Mouse (Mus musculus): ENCODE measurements around the gene Rnf152.
A peak's percentile ranks its signal among the peaks of the same experiment; 100 is the strongest.

Rnf152 gene

GRCm38 (mm10) chr1:105312601-105312901 is 44.0 kb downstream of the Rnf152 start:
- no peak for DNase-seq (ENCODE audit: low read depth, low spot score)

GRCm38 (mm10) chr1:105311899-105312600 is 44.5 kb downstream of the Rnf152 start:
- peak; percentile 40 for DNase-seq (ENCODE audit: low read depth, low spot score)

GRCm38 (mm10) chr1:105302164-105302563 is 54.3 kb downstream of the Rnf152 start:
- no peak for DNase-seq (ENCODE audit: low read depth, low spot score)

GRCm38 (mm10) chr1:105301764-105302163 is 54.7 kb downstream of the Rnf152 start:
- no peak for DNase-seq (ENCODE audit: low read depth, low spot score)

GRCm38 (mm10) chr1:105291859-105292258 is 64.7 kb downstream of the Rnf152 start:
- no peak for DNase-seq (ENCODE audit: low read depth, low spot score)

GRCm38 (mm10) chr1:105287536-105287935 is 69.0 kb downstream of the Rnf152 start:
- no peak for DNase-seq (ENCODE audit: low read depth, low spot score)

GRCm38 (mm10) chr1:105286906-105287305 is 69.6 kb downstream of the Rnf152 start:
- DNase-seq (ENCODE audit: low read depth, low spot score), result no peak

GRCm38 (mm10) chr1:105285001-105285400 is 71.5 kb downstream of the Rnf152 start:
- DNase-seq (ENCODE audit: low read depth, low spot score), result no peak

GRCm38 (mm10) chr1:105284116-105284515 is 72.4 kb downstream of the Rnf152 start:
- DNase-seq (ENCODE audit: low read depth, low spot score), result no peak

- no peak for DNase-seq (ENCODE audit: low read depth, low spot score)
Observed at GRCm38 (mm10) chr1:105281277-105281676, 75.2 kb downstream of the Rnf152 start.

GRCm38 (mm10) chr1:105280160-105280559 is 76.3 kb downstream of the Rnf152 start:
- DNase-seq (ENCODE audit: low read depth, low spot score), result no peak

- DNase-seq (ENCODE audit: low read depth, low spot score), result no peak
Observed at GRCm38 (mm10) chr1:105274500-105275194, 81.9 kb downstream of the Rnf152 start.

- DNase-seq (ENCODE audit: low read depth, low spot score), result no peak
Observed at GRCm38 (mm10) chr1:105271104-105271503, 85.4 kb downstream of the Rnf152 start.

- DNase-seq (ENCODE audit: low read depth, low spot score), result no peak
Observed at GRCm38 (mm10) chr1:105263283-105264033, 93.1 kb downstream of the Rnf152 start.

- DNase-seq (ENCODE audit: low read depth, low spot score), result no peak
Observed at GRCm38 (mm10) chr1:105260200-105260599, 96.3 kb downstream of the Rnf152 start.

- no peak for DNase-seq (ENCODE audit: low read depth, low spot score)
Observed at GRCm38 (mm10) chr1:105257199-105257598, 99.3 kb downstream of the Rnf152 start.

- no peak for DNase-seq (ENCODE audit: low read depth, low spot score)
Observed at GRCm38 (mm10) chr1:105249190-105249589, 107.3 kb downstream of the Rnf152 start.

- no peak for DNase-seq (ENCODE audit: low read depth, low spot score)
Observed at GRCm38 (mm10) chr1:105246651-105247050, 109.9 kb downstream of the Rnf152 start.

- peak; percentile 30 for DNase-seq (ENCODE audit: low read depth, low spot score)
Observed at GRCm38 (mm10) chr1:105246075-105246574, 110.4 kb downstream of the Rnf152 start.

- DNase-seq (ENCODE audit: low read depth, low spot score), result no peak
Observed at GRCm38 (mm10) chr1:105243359-105244142, 113.0 kb downstream of the Rnf152 start.

- DNase-seq (ENCODE audit: low read depth, low spot score), result no peak
Observed at GRCm38 (mm10) chr1:105240185-105240584, 116.3 kb downstream of the Rnf152 start.

Data from mesoderm, embryonic 11.5 days (tissue).